Mouse (Mus musculus): ENCODE data around the gene Tmem262. TPM values are rescaled to one million over a fixed set of nuclear protein-coding genes. Genes with fewer than 3 reads are reported as not detected.
A peak's percentile ranks its signal among the peaks of the same experiment; 100 is the strongest.

Gene Tmem262
- polyA plus RNA-seq, 1 experiment from 2014 or later = not detected

- WGBS = 41% methylated on average over 5 of the region's 5 CpGs
- no peak for DNase-seq (ENCODE audit: low spot score)
- H3K27ac ChIP-seq = peak overlapping the region; percentile 85
- peaks cover 47% of the 10 kb centered on the region for H3K36me3 ChIP-seq
- H3K27me3 ChIP-seq (ENCODE audit: low read depth, poor library complexity, severe bottlenecking) = no peaks in the 10 kb centered on the region
- H3K9me3 ChIP-seq (replicated peaks) = no peaks in the 10 kb centered on the region
- H3K4me3 ChIP-seq = peak overlapping the region; percentile 69
- H3K4me1 ChIP-seq = peaks cover 45% of the 10 kb centered on the region
These were observed 13.3 kb upstream of the Tmem262 start for GRCm38 (mm10) chr19:6066571-6066970.

- peak; percentile 92 for DNase-seq (ENCODE audit: low spot score)
- peaks cover 48% of the 10 kb centered on the region for H3K36me3 ChIP-seq
- under 1% methylated on average over 30 of the region's 30 CpGs for WGBS
- no peaks in the 10 kb centered on the region for H3K27me3 ChIP-seq (ENCODE audit: low read depth, poor library complexity, severe bottlenecking)
- peaks cover 39% of the 10 kb centered on the region for H3K4me1 ChIP-seq
- H3K4me3 ChIP-seq = peak overlapping the region; percentile 69
- peak overlapping the region; percentile 85 for H3K27ac ChIP-seq
- no peaks in the 10 kb centered on the region for H3K9me3 ChIP-seq (replicated peaks)
These were observed 12.7 kb upstream of the Tmem262 start for GRCm38 (mm10) chr19:6067011-6067723.

- no peaks in the 10 kb centered on the region for H3K27me3 ChIP-seq (ENCODE audit: low read depth, poor library complexity, severe bottlenecking)
- DNase-seq (ENCODE audit: low spot score) = peak; percentile 92
- peaks cover 32% of the 10 kb centered on the region for H3K4me1 ChIP-seq
- no peaks in the 10 kb centered on the region for H3K9me3 ChIP-seq (replicated peaks)
- peak within 1 kb of the TSS; percentile 85 for H3K27ac ChIP-seq
- H3K36me3 ChIP-seq = peaks cover 49% of the 10 kb centered on the region
- WGBS = 10% methylated on average over 33 of the region's 33 CpGs
- H3K4me3 ChIP-seq = peak within 1 kb of the TSS; percentile 69
These were observed 12.0 kb upstream of the Tmem262 start, which contains the start of gene Tm7sf2 for GRCm38 (mm10) chr19:6067724-6068415. Gene Tm7sf2 (minus strand): TSS chr19:6068373.

GRCm38 (mm10) chr19:6068951-6069350 is 10.9 kb upstream of the Tmem262 start:
- Histone ChIP-seq H3K9me3 (replicated peaks) (no peaks in the 10 kb centered on the region), H3K27me3 (ENCODE audit: low read depth, poor library complexity, severe bottlenecking) (no peaks in the 10 kb centered on the region), H3K36me3 (peaks cover 51% of the 10 kb centered on the region), H3K27ac (no peak overlapping the region), H3K4me3 (peak overlapping the region; percentile 69; the same call in 1 of the 2 replicates), H3K4me1 (peaks cover 28% of the 10 kb centered on the region)
- WGBS = 86% methylated on average over 4 of the region's 4 CpGs
- no peak for DNase-seq (ENCODE audit: low spot score)

GRCm38 (mm10) chr19:6069851-6070250 is 10.0 kb upstream of the Tmem262 start:
- Histone ChIP-seq H3K9me3 (replicated peaks) (no peaks in the 10 kb centered on the region), H3K36me3 (peaks cover 58% of the 10 kb centered on the region), H3K4me1 (peaks cover 28% of the 10 kb centered on the region), H3K27me3 (ENCODE audit: low read depth, poor library complexity, severe bottlenecking) (no peaks in the 10 kb centered on the region), H3K27ac (no peak overlapping the region), H3K4me3 (no peak overlapping the region)
- 88% methylated on average over 10 of the region's 10 CpGs for WGBS
- DNase-seq (ENCODE audit: low spot score) = no peak

- Histone ChIP-seq H3K27ac (no peak overlapping the region), H3K36me3 (peaks cover 63% of the 10 kb centered on the region), H3K4me1 (peaks cover 28% of the 10 kb centered on the region), H3K27me3 (ENCODE audit: low read depth, poor library complexity, severe bottlenecking) (no peaks in the 10 kb centered on the region), H3K4me3 (no peak overlapping the region), H3K9me3 (replicated peaks) (no peaks in the 10 kb centered on the region)
- WGBS = 88% methylated on average over 31 of the region's 31 CpGs
- no peak for DNase-seq (ENCODE audit: low spot score)
These were observed 9.1 kb upstream of the Tmem262 start for GRCm38 (mm10) chr19:6070571-6071250.

GRCm38 (mm10) chr19:6071261-6071660 is 8.6 kb upstream of the Tmem262 start:
- DNase-seq (ENCODE audit: low spot score) = no peak
- Histone ChIP-seq H3K27me3 (ENCODE audit: low read depth, poor library complexity, severe bottlenecking) (no peaks in the 10 kb centered on the region), H3K36me3 (peaks cover 63% of the 10 kb centered on the region), H3K9me3 (replicated peaks) (no peaks in the 10 kb centered on the region), H3K4me1 (peaks cover 28% of the 10 kb centered on the region), H3K27ac (no peak overlapping the region), H3K4me3 (no peak overlapping the region)
- 92% methylated on average over 19 of the region's 19 CpGs for WGBS

GRCm38 (mm10) chr19:6073889-6074288 is 5.9 kb upstream of the Tmem262 start:
- Histone ChIP-seq H3K27me3 (ENCODE audit: low read depth, poor library complexity, severe bottlenecking) (no peaks in the 10 kb centered on the region), H3K9me3 (replicated peaks) (no peaks in the 10 kb centered on the region), H3K27ac (no peak overlapping the region), H3K4me1 (peaks cover 13% of the 10 kb centered on the region), H3K4me3 (no peak overlapping the region), H3K36me3 (peaks cover 58% of the 10 kb centered on the region)
- DNase-seq (ENCODE audit: low spot score) = no peak
- 94% methylated on average over 5 of the region's 5 CpGs for WGBS

GRCm38 (mm10) chr19:6076564-6077393 is 3.1 kb upstream of the Tmem262 start, which contains the start of gene Vps51:
Gene Vps51 (minus strand): TSS chr19:6077231.
- 1% methylated on average over 33 of the region's 33 CpGs for whole genome bisulfite sequencing
- Histone ChIP-seq H3K27ac (peak within 1 kb of the TSS; percentile 92), H3K27me3 (ENCODE audit: low read depth, poor library complexity, severe bottlenecking) (no peaks in the 10 kb centered on the region), H3K9me3 (replicated peaks) (no peaks in the 10 kb centered on the region), H3K4me3 (peak within 1 kb of the TSS; percentile 78), H3K36me3 (peaks cover 54% of the 10 kb centered on the region), H3K4me1 (peaks cover 13% of the 10 kb centered on the region)
- peak; percentile 83 for DNase-seq (ENCODE audit: low spot score)

GRCm38 (mm10) chr19:6082156-6082555 is 2.3 kb downstream of the Tmem262 start, which contains the start of gene Gm28374:
Gene Gm28374 (minus strand): TSS chr19:6082256.
- no peak for DNase-seq (ENCODE audit: low spot score)
- no peak within 1 kb of the TSS; the same call in 1 of the 2 replicates for H3K4me3 ChIP-seq

GRCm38 (mm10) chr19:6084478-6085248 is 4.8 kb downstream of the Tmem262 start, which contains the start of the genes Zfpl1 and Cdca5:
Gene Zfpl1 (minus strand): TSS chr19:6084956.
Gene Cdca5 (plus strand): TSS chr19:6084983.
- peak within 1 kb of the TSS; percentile 74 for H3K4me3 ChIP-seq
- DNase-seq (ENCODE audit: low spot score) = peak; percentile 98
- no peaks in the 10 kb centered on the region for H3K9me3 ChIP-seq (replicated peaks)
- H3K4me1 ChIP-seq = peaks cover 18% of the 10 kb centered on the region
- no peaks in the 10 kb centered on the region for H3K27me3 ChIP-seq (ENCODE audit: low read depth, poor library complexity, severe bottlenecking)
- WGBS = under 1% methylated on average over 58 of the region's 58 CpGs
- peaks cover 76% of the 10 kb centered on the region for H3K36me3 ChIP-seq
- H3K27ac ChIP-seq = peak within 1 kb of the TSS; percentile 84

More at GRCm38 (mm10) chr19:6082156-6082555, 2.3 kb downstream of the Tmem262 start, which contains the start of gene Gm28374:
- H3K4me1 ChIP-seq = peaks cover 24% of the 10 kb centered on the region
- peaks cover 54% of the 10 kb centered on the region for H3K36me3 ChIP-seq
- H3K9me3 ChIP-seq (replicated peaks) = no peaks in the 10 kb centered on the region
- H3K27me3 ChIP-seq (ENCODE audit: low read depth, poor library complexity, severe bottlenecking) = no peaks in the 10 kb centered on the region
- H3K27ac ChIP-seq = no peak within 1 kb of the TSS
- 88% methylated on average over 9 of the region's 9 CpGs for WGBS
